Mouse (Mus musculus) testis, adult 2 months (tissue): ENCODE measurements around the gene Antxr1.

Source experiments
- CTCF ChIP-seq: fragments of 200-500 bp; IDR thresholded peaks from 2 replicates; pipeline ENCODE4 v1.5.1; 2012; ENCODE audit warnings: low read depth, mild to moderate bottlenecking, inconsistent platforms, low read length, moderate library complexity; ENCODE audit not compliant: control insufficient read depth, insufficient read depth, insufficient replicate concordance
- POLR2A ChIP-seq: fragments of 200-500 bp; IDR thresholded peaks from 2 replicates; pipeline ENCODE4 v1.6.1; 2012; ENCODE audit warnings: low read depth, mild to moderate bottlenecking, inconsistent platforms, low read length, moderate library complexity; ENCODE audit not compliant: control insufficient read depth

- TF ChIP-seq POLR2A: no peak
- TF ChIP-seq CTCF: no peak
Observed at GRCm38 (mm10) chr6:87369223-87369622, 33.6 kb upstream of the Antxr1 start.
